Mouse (Mus musculus) embryonic fibroblast, embryonic 13.5 days (primary cell): ENCODE measurements around the gene Myh3.

Experiments used
- CTCF ChIP-seq: IDR thresholded peaks from 2 replicates; pipeline ENCODE4 v1.5.1; 2011; ENCODE audit warnings: mild to moderate bottlenecking, control low read depth, low read length, moderate library complexity, borderline replicate concordance; ENCODE audit not compliant: insufficient read depth
- POLR2A ChIP-seq: IDR thresholded peaks from 2 replicates; pipeline ENCODE4 v1.6.1; 2011; ENCODE audit warnings: low read depth, mild to moderate bottlenecking, control low read depth, low read length, moderate library complexity

- no peak for TF ChIP-seq CTCF
- TF ChIP-seq POLR2A, result no peak
These were observed 16.4 kb downstream of the Myh3 start for GRCm38 (mm10) chr11:67094470-67094869.
